In genomic region chr5:57715524-57716400, GRCm38 (mm10) we compare ENCODE assay signal across 8 mouse cellular contexts. TPM values are rescaled to one million over a fixed set of nuclear protein-coding genes. Genes with fewer than 3 reads are reported as not detected.
DNase-seq lines count a peak whose midpoint lies in the region; ATAC-seq and TF ChIP-seq lines count a peak whose summit lies in the region.

No protein-coding gene starts in this region.

- TF ChIP-seq POLR2A in testis, adult 2 months (IDR thresholded peaks at IDR 0.05; ENCODE audit: control insufficient read depth, low read depth, low read length): no peak

- no peaks in the 10 kb centered on the region for H3K9me3 ChIP-seq in forebrain, embryonic 10.5 days
- no peaks in the 10 kb centered on the region for H3K9me3 ChIP-seq in heart, embryonic 15.5 days (replicated peaks)
- no peaks in the 10 kb centered on the region for H3K9me3 ChIP-seq in liver, embryonic 14.5 days (ENCODE audit: control insufficient read depth, low read length)
- H3K9me3 ChIP-seq in neural tube, embryonic 12.5 days: no peaks in the 10 kb centered on the region

- peak overlapping the region; percentile 91 for H3K4me2 ChIP-seq in heart, embryonic 15.5 days
- peak overlapping the region; percentile 90 for H3K4me2 ChIP-seq in liver, embryonic 14.5 days (ENCODE audit: low read depth)
- peak overlapping the region; percentile 87 for H3K4me2 ChIP-seq in neural tube, embryonic 12.5 days (replicated peaks)

- ATAC-seq in heart, embryonic 15.5 days (replicated peaks; ENCODE audit: insufficient number of reproducible peaks, insufficient read depth, low FRiP score, low read depth): peak; percentile 44
- peak; percentile 57 for ATAC-seq in liver, embryonic 14.5 days (ENCODE audit: insufficient read depth)
- ATAC-seq in neural tube, embryonic 12.5 days (ENCODE audit: low FRiP score, low read depth): peak; percentile 51

- H3K9ac ChIP-seq in heart, embryonic 15.5 days: peak overlapping the region; percentile 82
- H3K9ac ChIP-seq in liver, embryonic 14.5 days (replicated peaks): peak overlapping the region; percentile 59
- H3K9ac ChIP-seq in neural tube, embryonic 12.5 days: peak overlapping the region; percentile 71

- DNase-seq in 3134 (ENCODE audit: extremely low read depth, insufficient read length, low spot score): peak; percentile 80
- peak; percentile 79 for DNase-seq in forebrain, embryonic 10.5 days (ENCODE audit: extremely low spot score, low spot score)
- DNase-seq in kidney, postnatal 25 days: peak; percentile 70 to 79
- DNase-seq in liver, embryonic 14.5 days (ENCODE audit: low read depth in 3 of 3, low spot score in 3 of 3): peak in 1 of 3 experiments; percentile 35

- no peak for TF ChIP-seq CTCF in liver, embryonic 14.5 days (IDR thresholded peaks at IDR 0.05; ENCODE audit: low read depth)
- no peak for TF ChIP-seq CTCF in testis, adult 2 months (IDR thresholded peaks at IDR 0.05; ENCODE audit: control insufficient read depth, insufficient read depth, insufficient replicate concordance, low read depth, low read length)

- no peaks in the 10 kb centered on the region for H3K36me3 ChIP-seq in forebrain, embryonic 10.5 days (replicated peaks)
- H3K36me3 ChIP-seq in heart, embryonic 15.5 days: no peaks in the 10 kb centered on the region
- no peaks in the 10 kb centered on the region for H3K36me3 ChIP-seq in liver, embryonic 14.5 days (replicated peaks; ENCODE audit: control insufficient read depth, insufficient read depth, low read depth)
- H3K36me3 ChIP-seq in neural tube, embryonic 12.5 days: no peaks in the 10 kb centered on the region
- no peaks in the 10 kb centered on the region for H3K36me3 ChIP-seq in testis, adult 2 months (ENCODE audit: control insufficient read depth, insufficient read depth, low read length)

- H3K27me3 ChIP-seq in forebrain, embryonic 10.5 days (ENCODE audit: poor library complexity, severe bottlenecking): peaks cover 24% of the 10 kb centered on the region
- no peaks in the 10 kb centered on the region for H3K27me3 ChIP-seq in heart, embryonic 15.5 days
- peaks cover 47% of the 10 kb centered on the region for H3K27me3 ChIP-seq in liver, embryonic 14.5 days (ENCODE audit: control insufficient read depth, insufficient read depth, low read length)
- peaks cover 14% of the 10 kb centered on the region; the same call in 1 of the 2 replicates for H3K27me3 ChIP-seq in neural tube, embryonic 12.5 days (replicated peaks)
- peaks cover 20% of the 10 kb centered on the region for H3K27me3 ChIP-seq in testis, adult 2 months (ENCODE audit: control insufficient read depth, insufficient read depth, low read length)

- no peak for TF ChIP-seq EP300 in liver, embryonic 14.5 days (IDR thresholded peaks at IDR 0.05; ENCODE audit: low read depth)

- H3K27ac ChIP-seq in brown adipose tissue, adult 24 weeks (replicated peaks; ENCODE audit: low read depth, low read length): 0 out of 2 replicates have a peak overlapping the region, but pooled peaks have one; percentile 52
- peak overlapping the region; percentile 87 for H3K27ac ChIP-seq in forebrain, embryonic 10.5 days
- peak overlapping the region; percentile 95 for H3K27ac ChIP-seq in heart, embryonic 15.5 days
- peak overlapping the region; percentile 5; the same call in 1 of the 2 replicates for H3K27ac ChIP-seq in liver, embryonic 14.5 days
- H3K27ac ChIP-seq in neural tube, embryonic 12.5 days: peak overlapping the region; percentile 55; the same call in 1 of the 2 replicates
- 0 out of 2 replicates have a peak overlapping the region, but pooled peaks have one; percentile 5 for H3K27ac ChIP-seq in testis, adult 2 months (ENCODE audit: control insufficient read depth, insufficient read depth, low read depth, low read length)

- WGBS in forebrain, embryonic 10.5 days: under 1% methylated on average over 53 of the region's 53 CpGs
- WGBS in heart, embryonic 15.5 days: under 1% methylated on average over 53 of the region's 53 CpGs
- WGBS in liver, embryonic 14.5 days (ENCODE audit: insufficient replicate concordance): under 1% methylated on average over 51 of the region's 53 CpGs
- WGBS in neural tube, embryonic 12.5 days: under 1% methylated on average over 53 of the region's 53 CpGs

- H3K4me1 ChIP-seq in brown adipose tissue, adult 24 weeks (ENCODE audit: control insufficient read depth, insufficient read depth, insufficient read length, low read length): no peaks in the 10 kb centered on the region
- H3K4me1 ChIP-seq in forebrain, embryonic 10.5 days: peaks cover 38% of the 10 kb centered on the region
- H3K4me1 ChIP-seq in heart, embryonic 15.5 days (replicated peaks): 0 out of 2 replicates have a peak, but pooled peaks cover 9% of the 10 kb centered on the region
- H3K4me1 ChIP-seq in liver, embryonic 14.5 days (replicated peaks; ENCODE audit: control insufficient read depth in 2 of 2, insufficient read depth in 2 of 2, low read length in 1 of 2): peaks cover 0 to 6% of the 10 kb centered on the region in 2 experiments; a peak in 2 of 4 replicates
- peaks cover 19% of the 10 kb centered on the region; the same call in 1 of the 2 replicates for H3K4me1 ChIP-seq in neural tube, embryonic 12.5 days
- H3K4me1 ChIP-seq in testis, adult 2 months (ENCODE audit: control insufficient read depth, insufficient read depth, low read length): peaks cover 45% of the 10 kb centered on the region

- H3K4me3 ChIP-seq in brown adipose tissue, adult 24 weeks (ENCODE audit: insufficient read depth, low read depth, low read length): peak overlapping the region; percentile 59
- peak overlapping the region; percentile 68 for H3K4me3 ChIP-seq in forebrain, embryonic 10.5 days
- peak overlapping the region; percentile 68 for H3K4me3 ChIP-seq in heart, embryonic 15.5 days
- H3K4me3 ChIP-seq in liver, embryonic 14.5 days (ENCODE audit: insufficient read depth in 1 of 2, low read depth in 2 of 2, low read length in 2 of 2): peak overlapping the region; percentile 57 to 60
- H3K4me3 ChIP-seq in neural tube, embryonic 12.5 days: peak overlapping the region; percentile 63
- peak overlapping the region; percentile 69 for H3K4me3 ChIP-seq in testis, adult 2 months (ENCODE audit: control insufficient read depth, low read depth, low read length)

RNA-seq across cellular contexts. Expression of gene Pcdh7, which starts 2.0 kb away (rescaled TPM):
- 1.2 and 1.7 TPM in 2 replicates for polyA plus RNA-seq in brown adipose tissue, adult 24 weeks (2012; ENCODE audit: insufficient read depth, insufficient read length, missing spikeins)
- polyA plus RNA-seq in forebrain, embryonic 10.5 days (2016; fragmentation: Nextera tagmentation; extraction: Ambion mirVana): 2.3 and 4.2 TPM in 2 replicates
- polyA plus RNA-seq in heart, embryonic 15.5 days (2015; fragmentation: Nextera tagmentation; extraction: Ambion mirVana): 21.1 and 21.8 TPM in 2 replicates
- polyA plus RNA-seq in liver, embryonic 14.5 days (2012; rRNA removed): 0.57 and 0.64 TPM in 2 replicates
- polyA plus RNA-seq in liver, embryonic 14.5 days (2014; fragmentation: Nextera tagmentation; extraction: Ambion mirVana): 0.34 and 0.49 TPM in 2 replicates
- 16.0 and 17.2 TPM in 2 replicates for polyA plus RNA-seq in neural tube, embryonic 12.5 days (2016; fragmentation: Nextera tagmentation; extraction: Ambion mirVana)
- polyA plus RNA-seq in testis, adult 2 months (2012; rRNA removed): 0.58 and 1.3 TPM in 2 replicates

Comparison
In these comparisons a context has a peak if more than half of its experiments do, and no peak if none do; other contexts are left out.
1. H3K27ac ChIP-seq: peak in every context shown above with its lines; median percentile 95 in heart, embryonic 15.5 days; 87 in forebrain, embryonic 10.5 days; 55 in neural tube, embryonic 12.5 days; 52 in brown adipose tissue, adult 24 weeks; 5 in liver, embryonic 14.5 days; 5 in testis, adult 2 months.